Mouse (Mus musculus): ENCODE measurements around the gene Serpina10. TPM values are rescaled to one million over a fixed set of nuclear protein-coding genes. Genes with fewer than 3 reads are reported as not detected.

Gene Serpina10
- polyA plus RNA-seq (2012; rRNA removed; ENCODE audit: low replicate concordance): not detected in 2 replicates

DNA sequence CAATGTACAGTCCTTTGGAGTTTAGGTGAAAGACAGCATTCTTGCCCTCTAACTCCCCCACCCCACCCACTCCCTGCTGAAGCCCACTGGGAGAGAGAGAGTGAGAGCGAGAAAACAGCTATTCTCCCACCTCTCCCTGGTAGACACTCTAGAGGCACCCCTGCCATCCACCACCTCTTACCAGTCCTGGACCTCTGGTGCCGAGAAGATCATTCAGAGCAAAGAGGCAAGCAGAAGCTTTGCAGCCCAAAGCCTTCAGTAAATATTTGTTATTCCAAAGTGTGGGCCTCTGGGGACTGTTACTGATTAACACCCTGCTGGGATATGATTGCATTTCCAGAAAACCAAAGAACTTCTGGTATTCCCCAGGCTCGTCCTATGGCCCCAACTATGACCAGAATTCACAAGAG, at the start of gene Serpina10:
Gene Serpina10, minus strand, starts transcription at position 242 of the 410 bp plus-strand sequence.

DNA sequence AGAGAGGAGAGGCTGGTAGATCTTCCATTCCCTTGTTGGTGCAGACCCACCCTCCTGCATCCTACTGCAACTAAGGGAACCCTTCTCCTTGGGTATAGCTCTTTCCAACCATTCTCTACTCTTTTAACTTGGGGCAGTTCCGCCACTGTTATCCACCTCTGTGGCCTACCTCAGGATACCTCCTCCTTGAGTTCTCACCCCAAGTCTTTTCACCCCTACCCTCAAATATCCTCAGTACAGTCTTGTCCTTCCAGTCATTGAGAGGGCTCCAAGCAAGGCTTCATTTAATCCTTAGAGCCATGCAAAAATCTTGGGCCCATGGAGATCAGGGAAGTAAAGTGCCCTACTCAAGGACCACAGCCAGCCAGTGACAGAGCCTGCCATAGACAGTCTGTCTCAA, 44.8 kb upstream of the Serpina10 start, which contains the start of gene Serpina16:
Gene Serpina16, minus strand, starts transcription at position 101 of the 400 bp plus-strand sequence.

DNA sequence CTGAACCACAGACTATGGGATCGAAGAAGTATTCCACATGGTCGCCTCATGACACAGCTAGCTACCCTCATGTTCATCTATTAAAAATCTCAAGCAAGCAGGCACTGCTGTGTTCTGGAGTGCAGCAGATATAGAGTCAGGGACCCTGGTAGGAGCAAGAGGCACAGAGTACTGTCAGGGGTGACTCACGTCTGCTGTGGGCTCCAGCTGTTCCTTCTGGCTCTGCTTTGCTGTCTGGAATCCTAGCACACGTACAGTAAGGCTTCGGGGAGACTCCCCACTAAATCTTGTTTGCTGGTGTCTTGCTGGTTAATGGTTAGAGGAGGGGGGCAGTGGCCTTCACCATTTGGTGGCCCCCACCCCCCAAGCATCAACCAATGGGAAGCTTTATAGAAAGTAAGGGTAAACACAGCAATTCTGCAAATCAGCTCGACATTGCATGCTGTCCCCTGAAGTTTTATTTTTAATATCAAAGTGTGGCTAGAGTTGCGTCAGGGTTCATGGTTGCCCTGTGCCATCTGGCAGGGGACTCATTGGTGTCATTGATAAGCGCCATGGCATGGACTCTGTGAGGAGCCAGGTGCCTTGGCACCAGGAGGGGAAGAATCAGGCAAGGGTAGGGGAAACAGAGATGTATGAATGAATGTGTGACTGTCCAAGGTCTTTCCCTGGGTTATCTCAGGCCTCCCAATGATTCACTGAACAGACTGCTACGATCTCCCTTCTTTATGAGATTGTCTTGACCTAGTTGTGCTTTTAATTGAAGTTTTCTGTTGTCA, 25.8 kb upstream of the Serpina10 start, which contains the start of gene Serpina6:
Gene Serpina6, minus strand, starts transcription at position 365 of the 779 bp plus-strand sequence.

Other genes with a start within 250 kb of the Serpina10 start
- gene Otub2, start 242.8 kb downstream of the Serpina10 start, polyA plus RNA-seq (2012; rRNA removed; ENCODE audit: low replicate concordance): 4.6 and 10.1 TPM in 2 replicates
- 0.58 and 0.60 TPM in 2 replicates for gene 9330161L09Rik, start 223.6 kb downstream of the Serpina10 start, polyA plus RNA-seq (2012; rRNA removed; ENCODE audit: low replicate concordance)
- gene Ddx24, start 205.6 kb downstream of the Serpina10 start, polyA plus RNA-seq (2012; rRNA removed; ENCODE audit: low replicate concordance): 55.1 and 59.5 TPM in 2 replicates
- 804 and 1,594 TPM in 2 replicates for gene Ifi27, start 197.2 kb downstream of the Serpina10 start, polyA plus RNA-seq (2012; rRNA removed; ENCODE audit: low replicate concordance)
- gene Ifi27l2a, start 187.8 kb downstream of the Serpina10 start, polyA plus RNA-seq (2012; rRNA removed; ENCODE audit: low replicate concordance): 2,878 and 3,647 TPM in 2 replicates
- gene Ifi27l2b, start 174.2 kb downstream of the Serpina10 start, polyA plus RNA-seq (2012; rRNA removed; ENCODE audit: low replicate concordance): 0.14 and 0.18 TPM in 2 replicates
- gene Ppp4r4, start 99.2 kb downstream of the Serpina10 start, polyA plus RNA-seq (2012; rRNA removed; ENCODE audit: low replicate concordance): 1.2 and 1.5 TPM in 2 replicates
- gene Serpina6, start 25.8 kb upstream of the Serpina10 start, polyA plus RNA-seq (2012; rRNA removed; ENCODE audit: low replicate concordance): 0.18 TPM in 1 of 2 replicates, not detected in the other
- gene Serpina16, start 44.7 kb upstream of the Serpina10 start, polyA plus RNA-seq (2012; rRNA removed; ENCODE audit: low replicate concordance): 0.11 and 0.78 TPM in 2 replicates
- 0.26 and 1.5 TPM in 2 replicates for gene Serpina1f, start 64.1 kb upstream of the Serpina10 start, polyA plus RNA-seq (2012; rRNA removed; ENCODE audit: low replicate concordance)
- gene Serpina1d, start 142.1 kb upstream of the Serpina10 start, polyA plus RNA-seq (2012; rRNA removed; ENCODE audit: low replicate concordance): 2.2 TPM in 2 replicates
- 3.1 and 102 TPM in 2 replicates for gene Serpina1b, start 198.9 kb upstream of the Serpina10 start, polyA plus RNA-seq (2012; rRNA removed; ENCODE audit: low replicate concordance)
- 2.2 and 41.6 TPM in 2 replicates for gene Serpina1a, start 232.1 kb upstream of the Serpina10 start, polyA plus RNA-seq (2012; rRNA removed; ENCODE audit: low replicate concordance)